Mouse (Mus musculus) left cerebral cortex, postnatal 10 days (tissue): ENCODE data around the gene Igsf6. TPM values are rescaled to one million over a fixed set of nuclear protein-coding genes. Genes with fewer than 3 reads are reported as not detected.

Experiments
- DNase-seq, 2 experiments: peaks; one replicate each; pipeline ENCODE4 v3.0.0; 2021 to 2022; ENCODE audit warnings: low spot score in 2 of 2, mixed read lengths in 1 of 2; ENCODE audit errors: extremely low spot score in 1 of 2
- intact Hi-C: fragments of 180-260 bp; cut with DNase I; formaldehyde crosslinking; loops from one replicate; pipeline ENCODE4 v1.15.1; 2025
- total RNA-seq, 2 experiments: library from RNA; stranded (reverse); gene quantifications; 2 replicates each; pipeline ENCODE4 v1.2.3; 2021

Gene Igsf6
- under 1 TPM in 1 of 2 experiments, not detected in 1; 0.16 TPM for total RNA-seq

DNA sequence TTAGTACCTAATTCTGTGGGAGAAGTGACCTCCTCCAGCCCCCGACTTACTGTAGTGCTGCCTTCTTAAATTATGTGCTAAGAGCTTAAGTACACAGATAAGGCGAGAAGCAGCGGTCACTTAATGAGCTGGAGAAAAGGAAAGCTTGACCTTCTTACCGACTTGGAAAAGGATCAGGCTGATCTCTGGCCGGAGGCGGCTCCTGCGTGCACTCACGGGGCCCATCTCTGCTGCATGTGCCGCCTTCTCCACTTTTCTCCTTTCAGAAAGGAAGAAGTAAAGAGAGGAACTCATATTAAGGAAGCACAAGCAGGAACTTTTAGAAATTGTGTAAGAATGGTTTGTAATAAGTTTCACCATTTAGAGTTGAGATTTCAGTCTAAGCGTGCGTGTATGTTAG lies at the start of gene Igsf6:
Gene Igsf6 (minus strand): TSS at position 292 of the 400 bp plus-strand sequence.
- intact Hi-C loops, result loop anchor here (10.0 kb wide), 1 partner anchor 321 kb away; the partner anchor contains the start of gene Hs3st2
- no peak for DNase-seq

DNA sequence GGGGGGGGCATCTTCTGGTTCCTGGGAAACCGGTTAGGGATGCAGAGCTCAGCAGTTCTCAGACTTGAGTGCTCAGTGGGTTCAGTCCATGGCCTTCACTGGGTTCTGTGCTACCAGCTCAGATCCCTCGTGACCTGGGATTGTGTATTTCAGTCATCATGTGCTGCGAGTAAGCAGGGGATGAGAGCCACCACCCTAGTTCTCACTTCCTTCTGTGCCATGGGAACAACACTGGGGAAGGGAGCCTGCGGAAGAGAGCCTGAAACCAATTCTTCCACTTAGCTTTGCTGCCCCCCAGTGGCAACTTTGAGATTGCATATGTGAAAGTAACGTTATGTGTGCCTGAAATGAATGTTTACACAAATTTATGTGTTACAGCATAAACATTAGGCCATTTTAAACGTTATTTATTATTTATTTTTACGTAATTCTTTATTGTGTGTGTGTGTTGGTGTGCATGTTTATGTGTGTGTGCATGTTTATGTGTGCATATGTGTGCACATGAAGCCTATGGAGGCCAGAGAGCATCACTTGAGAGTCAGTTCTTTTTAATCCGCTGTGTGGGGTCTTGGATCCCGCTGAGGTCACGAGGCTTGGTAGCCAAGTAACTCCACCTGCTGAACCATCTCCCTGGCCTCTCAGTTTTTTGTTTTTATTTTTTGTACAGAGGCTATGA lies 45.9 kb upstream of the Igsf6 start:
- peak; percentile 85 to 86 for DNase-seq
- intact Hi-C loops, result loop anchor here (2.0 to 10.0 kb wide), 2 partner anchors 41 to 285 kb away; no protein-coding TSS in a partner anchor

DNA sequence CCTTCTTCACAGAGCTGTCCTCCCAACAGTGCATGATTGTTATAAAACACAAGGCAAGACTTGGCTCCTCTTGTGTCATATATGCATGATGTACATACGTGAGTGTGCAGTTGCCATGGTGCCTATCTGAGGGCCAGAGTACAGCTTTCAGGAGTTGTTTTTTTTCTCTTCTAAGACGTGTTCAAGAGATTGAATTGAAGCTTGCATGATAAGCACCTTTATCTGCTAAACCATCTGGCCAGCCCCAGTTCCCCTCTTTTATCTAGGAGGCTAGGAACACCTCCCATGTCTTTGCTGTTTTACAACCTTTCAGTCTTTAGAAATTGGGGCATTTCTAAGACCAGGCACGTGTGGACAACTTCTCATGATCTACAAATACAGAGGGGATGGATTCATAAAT lies 37.4 kb upstream of the Igsf6 start:
- intact Hi-C loops, result no loop called here
- DNase-seq, result no peak

GRCm38 (mm10) chr7:121111321-121111720 lies 36.9 kb upstream of the Igsf6 start:
- intact Hi-C loops, result no loop called here
- no peak for DNase-seq

GRCm38 (mm10) chr7:121107851-121108250 lies 33.5 kb upstream of the Igsf6 start:
- no peak for DNase-seq
- intact Hi-C loops, result no loop called here

DNA sequence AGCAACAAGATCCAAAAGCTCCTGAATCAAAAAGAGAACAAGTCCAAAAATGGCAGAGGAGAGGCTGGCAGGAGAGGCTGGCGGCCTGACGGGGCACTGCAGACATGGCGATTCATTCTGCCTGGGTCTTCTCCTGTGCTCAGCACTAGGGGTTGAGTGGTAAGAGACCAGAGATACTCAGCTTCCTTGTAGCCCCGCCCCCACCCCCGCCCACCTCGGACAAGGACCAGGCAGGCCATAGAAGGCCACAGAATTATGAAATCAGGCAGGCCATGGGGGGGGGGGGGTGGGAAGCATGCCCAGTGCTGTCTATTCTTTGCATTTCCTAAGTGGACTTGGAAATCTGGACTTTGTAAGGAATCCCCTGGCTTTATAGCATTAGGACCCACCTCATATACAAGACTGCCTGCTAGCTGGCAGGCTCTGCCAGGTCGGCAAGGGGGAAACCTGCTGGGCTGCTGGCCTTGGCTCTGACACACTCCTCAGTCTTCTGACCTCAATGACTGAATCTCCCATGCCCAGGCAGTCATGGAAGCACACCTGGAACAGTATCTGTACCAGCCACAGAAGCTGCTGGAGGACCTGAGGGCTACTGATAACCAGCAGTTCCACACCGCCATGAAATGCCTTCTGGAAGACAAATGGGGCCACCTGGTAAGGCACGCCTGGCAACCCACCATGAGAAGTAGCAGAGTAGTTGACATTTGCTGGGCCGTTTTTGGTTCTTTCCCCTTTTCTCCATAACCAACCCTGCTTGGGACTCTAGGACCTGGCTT lies 24.4 kb upstream of the Igsf6 start:
- DNase-seq, result no peak
- intact Hi-C loops, result no loop called here

DNA sequence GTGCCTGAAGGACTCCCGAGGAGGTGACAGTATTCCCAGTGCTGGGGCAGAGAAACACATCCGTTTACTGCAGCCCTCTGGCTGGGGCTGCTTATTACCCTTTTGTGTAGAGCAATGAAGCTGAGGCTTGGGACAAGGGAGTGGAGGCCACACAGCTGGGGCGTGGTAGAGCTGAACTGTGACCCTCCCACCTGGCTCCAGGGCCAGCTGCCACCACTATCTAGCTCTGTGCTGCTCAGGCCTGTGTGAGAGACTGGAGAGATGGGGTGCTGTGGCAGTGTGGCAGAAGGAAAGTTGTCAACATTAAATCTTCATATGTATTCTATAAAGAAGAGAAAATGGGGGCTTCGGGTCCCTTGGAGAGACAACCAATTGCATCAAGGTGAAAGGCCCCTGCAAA lies 18.7 kb upstream of the Igsf6 start:
- DNase-seq, result no peak
- intact Hi-C loops, result no loop called here

DNA sequence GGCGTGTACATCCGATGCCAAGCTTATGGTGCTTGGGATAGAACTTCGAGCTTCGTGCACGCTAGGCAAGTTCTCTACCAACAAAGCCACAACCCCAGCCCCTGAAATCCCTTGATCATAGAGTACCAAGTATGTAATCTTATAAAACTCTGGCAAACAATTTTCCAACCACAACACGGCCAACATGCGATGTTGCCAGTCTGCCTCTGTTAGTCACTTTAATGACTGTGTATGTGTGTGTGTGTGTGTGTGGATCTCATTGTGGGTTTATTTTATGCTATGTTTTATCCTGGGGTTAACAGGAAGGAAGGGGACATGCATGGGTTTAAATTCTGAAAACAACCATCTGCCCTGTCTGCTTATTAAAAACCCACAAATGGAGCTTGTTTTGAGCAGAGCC lies 16.4 kb upstream of the Igsf6 start:
- intact Hi-C loops, result no loop called here
- DNase-seq, result no peak

- intact Hi-C loops, result no loop called here
- no peak for DNase-seq
These were observed 14.4 kb upstream of the Igsf6 start for GRCm38 (mm10) chr7:121088745-121089144.

DNA sequence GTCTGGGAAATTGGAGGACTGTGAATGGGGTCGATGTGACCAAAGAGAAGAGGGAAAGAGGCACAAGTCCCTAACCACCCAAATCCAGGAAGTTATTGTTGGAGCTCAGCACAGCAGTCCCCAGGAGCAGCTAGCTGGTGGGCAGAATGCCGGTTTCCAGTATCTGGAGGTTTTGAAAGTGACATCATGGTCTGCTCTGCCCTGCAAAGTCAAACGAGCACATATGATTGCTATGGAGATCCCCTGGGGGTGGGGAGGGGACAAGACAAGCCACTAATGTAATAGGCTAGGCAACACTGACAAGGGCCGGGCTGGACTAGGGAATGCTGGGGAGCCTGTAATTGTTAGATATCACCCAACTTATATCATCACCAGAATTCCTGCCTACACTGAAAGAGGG lies 11.1 kb upstream of the Igsf6 start:
- intact Hi-C loops, result no loop called here

GRCm38 (mm10) chr7:121084840-121085453 lies 10.6 kb upstream of the Igsf6 start:
- intact Hi-C loops, result no loop called here

More for the DNA sequence above, 11.1 kb upstream of the Igsf6 start:
- DNase-seq, result no peak

DNA sequence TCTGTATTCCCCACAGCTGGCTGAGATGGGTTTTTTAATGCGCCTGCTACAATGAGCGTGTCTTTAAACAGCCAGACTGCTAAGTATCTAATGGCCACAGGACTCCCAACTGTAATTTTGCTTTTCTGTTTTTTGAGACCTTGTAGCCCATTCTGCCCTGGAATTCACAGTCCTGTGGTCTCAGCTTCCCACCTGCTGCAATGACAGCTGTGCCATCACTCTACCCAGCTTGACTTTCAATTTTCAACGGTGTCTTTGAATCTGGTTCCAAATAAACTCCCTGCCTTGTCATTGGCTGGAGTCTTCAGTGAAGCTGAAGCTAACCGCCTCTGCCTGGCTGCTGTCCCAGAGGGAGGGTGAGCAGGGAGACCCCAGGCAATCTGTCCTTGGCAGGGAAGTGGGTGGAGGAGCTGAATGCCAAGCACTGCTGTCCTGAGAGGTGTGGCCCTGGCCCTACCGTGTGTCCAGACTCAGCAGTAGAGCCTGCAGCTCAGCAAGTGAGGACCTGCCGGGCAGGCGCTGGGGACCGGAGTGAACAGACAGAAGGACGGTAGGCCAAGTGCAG lies 8.7 kb upstream of the Igsf6 start:
- intact Hi-C loops, result no loop called here
- peak in 1 of 2 experiments; percentile 36 for DNase-seq

More at GRCm38 (mm10) chr7:121084840-121085453, 10.6 kb upstream of the Igsf6 start:
- DNase-seq, result no peak

DNA sequence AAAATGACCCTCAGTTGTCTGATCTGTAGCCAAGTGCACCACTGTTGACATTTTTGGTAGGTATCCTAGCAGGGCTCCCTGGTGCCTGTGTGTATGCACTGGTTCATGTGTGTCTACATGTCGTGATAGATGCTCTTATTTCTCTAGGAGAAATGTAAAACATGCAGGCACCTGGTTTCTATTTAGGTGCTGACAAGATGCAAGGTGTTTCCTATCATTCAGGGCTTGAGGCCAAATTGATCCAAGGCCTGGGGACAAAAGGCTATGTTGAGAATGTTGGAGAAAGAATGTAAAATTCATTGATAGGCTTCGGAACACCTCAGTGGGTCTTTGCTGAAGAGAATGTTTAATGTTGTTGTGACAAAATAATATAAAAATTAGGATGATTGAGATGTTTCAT lies 7.4 kb upstream of the Igsf6 start:
- no peak for DNase-seq
- intact Hi-C loops, result no loop called here

GRCm38 (mm10) chr7:121081350-121081749 lies 7.0 kb upstream of the Igsf6 start, which contains the start of gene Otoa:
Otoa (plus strand) TSS chr7:121081650.
- intact Hi-C loops, result no loop called here
- DNase-seq, result no peak

GRCm38 (mm10) chr7:121077829-121078228 lies 3.5 kb upstream of the Igsf6 start:
- DNase-seq, result peak; percentile 57 to 69
- intact Hi-C loops, result loop anchor here (2.0 to 10.0 kb wide), 2 partner anchors 43 to 317 kb away; partner anchors contain the start of gene Hs3st2

GRCm38 (mm10) chr7:121077311-121077710 lies 2.9 kb upstream of the Igsf6 start:
- DNase-seq, result no peak
- intact Hi-C loops, result loop anchor here (10.0 kb wide), 1 partner anchor 317 kb away; the partner anchor contains the start of gene Hs3st2

DNA sequence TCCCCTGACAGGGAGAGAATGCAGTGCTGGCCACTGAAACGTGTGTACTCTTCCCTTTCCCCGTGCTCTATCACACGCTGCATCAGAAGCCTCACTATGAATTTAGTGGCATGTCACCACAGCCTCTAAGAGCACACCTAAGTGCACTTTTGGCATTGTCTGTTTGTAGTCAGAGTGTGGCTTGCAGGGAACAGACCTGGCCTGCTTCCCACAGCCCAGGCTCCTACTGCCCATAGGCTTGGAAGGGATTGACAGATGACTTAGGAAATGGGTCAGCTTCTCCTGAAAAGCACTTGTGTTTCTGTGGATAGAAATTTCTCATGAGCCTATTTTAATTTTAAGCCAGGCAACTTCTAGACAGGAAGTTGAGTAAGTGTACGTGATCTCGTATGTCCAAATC lies 1.0 kb upstream of the Igsf6 start:
- intact Hi-C loops, result loop anchor here (10.0 kb wide), 1 partner anchor 319 kb away; the partner anchor contains the start of gene Hs3st2
- DNase-seq, result no peak

- intact Hi-C loops, result loop anchor here (10.0 kb wide), 1 partner anchor 320 kb away; the partner anchor contains the start of gene Hs3st2
- DNase-seq, result no peak
These were observed 529 bp upstream of the Igsf6 start for GRCm38 (mm10) chr7:121074801-121075400.
